Mouse (Mus musculus) liver, embryonic 11.5 days (tissue): ENCODE measurements at regions not wholly inside any gene's neighbourhood (a gene's known extent, or its start where the extent isn't known, plus 50 kb on each side); places are given as distances from the start of the nearest gene placed in this dataset.

Source experiments
- ATAC-seq: fragments of 200-750 bp; cut with Nextera tagmentation; replicated peaks from 2 replicates; pipeline ENCODE4 v1.8.0; 2017; ENCODE audit warnings: moderate number of reproducible peaks, mild to moderate bottlenecking, moderate TSS enrichment, moderate library complexity; ENCODE audit not compliant: low FRiP score
- DNase-seq: peaks from one replicate; pipeline ENCODE4 v3.0.0-alpha.2; 2017; ENCODE audit warnings: low spot score
- H3K27ac ChIP-seq: fragments of 300-500 bp; sonication (generic); 2 replicates; pipeline ENCODE4 v1.5.1; 2014; ENCODE audit warnings: mild to moderate bottlenecking, low read depth, low read length, control low read depth
- H3K27me3 ChIP-seq: fragments of 300-500 bp; sonication (generic); replicated peaks from 2 replicates; pipeline ENCODE4 v1.6.1; 2014; ENCODE audit warnings: low read length, mixed read lengths; ENCODE audit not compliant: control insufficient read depth, insufficient read depth
- H3K36me3 ChIP-seq: fragments of 300-500 bp; sonication (generic); 2 replicates; pipeline ENCODE4 v1.6.1; 2014; ENCODE audit warnings: mild to moderate bottlenecking, low read length, moderate library complexity, mixed read lengths; ENCODE audit not compliant: control insufficient read depth, insufficient read depth
- H3K4me1 ChIP-seq: fragments of 300-500 bp; sonication (generic); replicated peaks from 2 replicates; pipeline ENCODE4 v1.6.1; 2014; ENCODE audit warnings: low read length, mixed read lengths; ENCODE audit not compliant: control insufficient read depth, insufficient read depth
- H3K4me2 ChIP-seq: fragments of 300-500 bp; sonication (generic); 2 replicates; pipeline ENCODE4 v1.6.1; 2014; ENCODE audit warnings: mild to moderate bottlenecking, control low read depth, moderate library complexity
- H3K4me3 ChIP-seq: fragments of 300-500 bp; sonication (generic); 2 replicates; pipeline ENCODE4 v1.5.1; 2014; ENCODE audit warnings: low read depth, low read length, control low read depth
- H3K9ac ChIP-seq: fragments of 300-500 bp; sonication (generic); 2 replicates; pipeline ENCODE4 v1.6.1; 2014; ENCODE audit warnings: low read depth, low read length, control low read depth
- H3K9me3 ChIP-seq: fragments of 300-500 bp; sonication (generic); 2 replicates; pipeline ENCODE4 v1.6.1; 2016; ENCODE audit warnings: low read length, inconsistent platforms, mixed read lengths; ENCODE audit not compliant: control insufficient read depth
- WGBS: fragments of 180-500 bp; shearing (Covaris S2); extraction: QIAGEN DNeasy Blood & Tissue Kit; methylation state at CpG from one replicate; pipeline ENCODE4 v1.1.7; 2014; 5-methylcytosine and 5-hydroxymethylcytosine counted together

- WGBS, result 80% methylated on average over 5 of the region's 5 CpGs
- Histone ChIP-seq H3K36me3 (no peaks in the 10 kb centered on the region), H3K4me2 (no peak overlapping the region), H3K9ac (no peak overlapping the region), H3K9me3 (no peaks in the 10 kb centered on the region), H3K27ac (no peak overlapping the region), H3K27me3 (no peaks in the 10 kb centered on the region), H3K4me1 (no peaks in the 10 kb centered on the region), H3K4me3 (no peak overlapping the region)
- ATAC-seq (no peak), DNase-seq (no peak)
Measured at GRCm38 (mm10) chr6:98787422-98787821, 444.9 kb upstream of the Gm765 start.

DNA sequence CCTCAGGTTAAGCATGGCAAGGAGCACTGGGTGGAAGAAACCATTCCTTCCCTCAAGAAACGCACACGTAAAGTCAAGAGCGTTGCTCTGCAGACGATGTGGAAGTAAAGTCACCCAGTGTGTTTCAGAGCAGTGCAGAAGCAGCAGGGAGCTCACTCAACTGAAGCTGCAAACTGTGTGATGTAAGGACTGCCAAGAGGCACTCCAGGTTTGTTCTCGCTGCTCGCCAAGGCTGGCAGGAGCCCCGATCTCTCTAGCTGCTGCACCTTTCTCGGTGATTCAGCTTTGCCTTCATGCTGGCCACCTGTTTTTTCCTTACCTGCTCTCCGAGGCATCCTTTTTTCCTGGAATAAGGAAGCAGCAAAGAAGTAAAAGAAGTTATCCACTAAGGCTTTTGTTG is 439.5 kb upstream of the Gm765 start:
- H3K36me3 ChIP-seq, result no peaks in the 10 kb centered on the region
- H3K27ac ChIP-seq, result no peak overlapping the region
- no peaks in the 10 kb centered on the region for H3K27me3 ChIP-seq
- H3K4me3 ChIP-seq, result no peak overlapping the region
- no peaks in the 10 kb centered on the region for H3K9me3 ChIP-seq
- no peak overlapping the region for H3K4me2 ChIP-seq
- no peak for DNase-seq
- H3K9ac ChIP-seq, result no peak overlapping the region
- no peaks in the 10 kb centered on the region for H3K4me1 ChIP-seq
- WGBS, result 85% methylated on average over 9 of the region's 9 CpGs
- ATAC-seq, result no peak

DNA sequence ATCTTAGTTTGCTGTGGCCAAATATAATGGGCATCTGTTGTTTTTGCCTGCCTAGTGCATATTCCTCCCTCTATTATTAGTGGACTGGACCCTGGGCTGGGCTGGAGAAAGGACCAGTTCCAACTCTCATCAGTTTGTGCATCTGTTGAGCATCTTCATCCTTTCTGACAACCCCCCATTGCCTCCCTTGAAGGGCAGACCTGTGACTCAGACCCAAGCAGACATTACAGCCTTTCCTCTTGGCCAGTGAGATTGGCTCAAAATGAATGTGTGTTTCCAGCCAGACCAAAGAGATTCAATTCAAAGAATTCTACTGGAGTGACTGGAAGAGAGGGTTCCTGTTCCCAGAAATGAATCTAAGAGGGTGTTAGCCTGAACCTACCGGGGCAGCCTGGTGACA is 433.2 kb upstream of the Gm765 start:
- no peaks in the 10 kb centered on the region for H3K4me1 ChIP-seq
- no peak overlapping the region for H3K9ac ChIP-seq
- H3K27ac ChIP-seq, result no peak overlapping the region
- H3K9me3 ChIP-seq, result no peaks in the 10 kb centered on the region
- H3K4me2 ChIP-seq, result no peak overlapping the region
- ATAC-seq (no peak), DNase-seq (no peak)
- no peaks in the 10 kb centered on the region for H3K36me3 ChIP-seq
- 78% methylated on average over 1 of the region's 1 CpGs for WGBS
- H3K4me3 ChIP-seq, result no peak overlapping the region
- no peaks in the 10 kb centered on the region for H3K27me3 ChIP-seq

GRCm38 (mm10) chr6:98769999-98770398 is 427.4 kb upstream of the Gm765 start:
- H3K27me3 ChIP-seq, result no peaks in the 10 kb centered on the region
- H3K9me3 ChIP-seq, result no peaks in the 10 kb centered on the region
- no peak overlapping the region for H3K27ac ChIP-seq
- no peaks in the 10 kb centered on the region for H3K36me3 ChIP-seq
- no peak overlapping the region for H3K9ac ChIP-seq
- WGBS, result 53% methylated on average over 2 of the region's 2 CpGs
- no peak overlapping the region for H3K4me2 ChIP-seq
- no peak overlapping the region for H3K4me3 ChIP-seq
- H3K4me1 ChIP-seq, result no peaks in the 10 kb centered on the region
- no peak for DNase-seq
- no peak for ATAC-seq

- WGBS, result 89% methylated on average over 6 of the region's 6 CpGs
- Histone ChIP-seq H3K4me3 (no peak overlapping the region), H3K27me3 (no peaks in the 10 kb centered on the region), H3K9ac (no peak overlapping the region), H3K9me3 (no peaks in the 10 kb centered on the region), H3K27ac (no peak overlapping the region), H3K4me2 (no peak overlapping the region), H3K4me1 (no peaks in the 10 kb centered on the region), H3K36me3 (no peaks in the 10 kb centered on the region)
- ATAC-seq (no peak), DNase-seq (no peak)
Measured at GRCm38 (mm10) chr6:98769322-98769721, 426.8 kb upstream of the Gm765 start.

GRCm38 (mm10) chr6:98767858-98768336 is 425.3 kb upstream of the Gm765 start:
- DNase-seq, result no peak
- no peaks in the 10 kb centered on the region for H3K4me1 ChIP-seq
- no peaks in the 10 kb centered on the region for H3K9me3 ChIP-seq
- H3K4me2 ChIP-seq, result no peak overlapping the region
- no peak overlapping the region for H3K9ac ChIP-seq
- H3K27ac ChIP-seq, result no peak overlapping the region
- ATAC-seq, result no peak
- H3K4me3 ChIP-seq, result no peak overlapping the region
- no peaks in the 10 kb centered on the region for H3K27me3 ChIP-seq
- WGBS, result 85% methylated on average over 7 of the region's 7 CpGs
- H3K36me3 ChIP-seq, result no peaks in the 10 kb centered on the region

- H3K36me3 ChIP-seq, result no peaks in the 10 kb centered on the region
- H3K9ac ChIP-seq, result no peak overlapping the region
- no peaks in the 10 kb centered on the region for H3K9me3 ChIP-seq
- DNase-seq (no peak), ATAC-seq (no peak)
- WGBS, result 83% methylated on average over 2 of the region's 2 CpGs
- H3K4me3 ChIP-seq, result no peak overlapping the region
- H3K4me2 ChIP-seq, result no peak overlapping the region
- no peaks in the 10 kb centered on the region for H3K27me3 ChIP-seq
- no peak overlapping the region for H3K27ac ChIP-seq
- H3K4me1 ChIP-seq, result no peaks in the 10 kb centered on the region
Measured at GRCm38 (mm10) chr6:98754487-98754886, 411.9 kb upstream of the Gm765 start.

GRCm38 (mm10) chr6:98748618-98749017 is 406.1 kb upstream of the Gm765 start:
- 80% methylated on average over 4 of the region's 4 CpGs for WGBS

DNA sequence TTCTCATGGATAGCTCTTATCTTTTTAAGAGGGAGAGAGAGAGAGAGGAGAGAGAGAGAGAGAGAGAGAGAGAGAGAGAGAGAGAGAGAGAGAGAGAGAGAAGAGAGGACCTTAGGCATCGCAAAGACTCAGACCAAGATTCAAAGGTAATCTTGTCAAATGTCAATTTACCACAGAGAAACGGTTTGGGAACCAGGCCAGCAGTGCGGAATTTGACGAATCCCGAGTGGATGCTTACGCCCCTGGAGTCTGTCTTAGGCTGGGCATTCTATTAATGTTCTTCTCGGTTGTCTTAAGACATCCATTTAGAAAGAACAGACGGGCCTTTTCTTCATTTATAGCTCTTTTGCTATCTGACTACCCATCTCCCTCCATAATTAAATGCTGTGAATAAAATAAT is 404.4 kb upstream of the Gm765 start:
- Histone ChIP-seq H3K4me2 (no peak overlapping the region), H3K9ac (no peak overlapping the region), H3K9me3 (no peaks in the 10 kb centered on the region), H3K4me1 (no peaks in the 10 kb centered on the region), H3K36me3 (no peaks in the 10 kb centered on the region), H3K4me3 (no peak overlapping the region), H3K27me3 (no peaks in the 10 kb centered on the region), H3K27ac (no peak overlapping the region)
- ATAC-seq (no peak), DNase-seq (no peak)
- 67% methylated on average over 8 of the region's 8 CpGs for WGBS

More at GRCm38 (mm10) chr6:98748618-98749017, 406.1 kb upstream of the Gm765 start:
- H3K36me3 ChIP-seq, result no peaks in the 10 kb centered on the region
- no peak overlapping the region for H3K9ac ChIP-seq
- H3K4me3 ChIP-seq, result no peak overlapping the region
- no peaks in the 10 kb centered on the region for H3K27me3 ChIP-seq
- DNase-seq (no peak), ATAC-seq (no peak)
- H3K4me2 ChIP-seq, result no peak overlapping the region
- no peak overlapping the region for H3K27ac ChIP-seq
- no peaks in the 10 kb centered on the region for H3K9me3 ChIP-seq
- no peaks in the 10 kb centered on the region for H3K4me1 ChIP-seq
